Mouse (Mus musculus) heart, embryonic 14.5 days (tissue): ENCODE measurements around the gene Ppfibp2. TPM values are rescaled to one million over a fixed set of nuclear protein-coding genes. Genes with fewer than 3 reads are reported as not detected.

Source experiments
- ATAC-seq: fragments of 200-750 bp; cut with Nextera tagmentation; 2 replicates; pipeline ENCODE4 v1.8.0; 2017; ENCODE audit warnings: low read depth, moderate TSS enrichment; ENCODE audit not compliant: insufficient number of reproducible peaks, insufficient read depth, low FRiP score
- H3K27ac ChIP-seq, 2 experiments: fragments of 200-500 bp in 1 of 2; fragments of 300-500 bp in 1 of 2; sonication (generic) in 1 of 2; replicated peaks in 1 of 2; 2 replicates each; pipeline ENCODE4 v1.5.1; 2012 to 2014; ENCODE audit warnings: low read depth in 2 of 2, low read length in 2 of 2, control low read depth in 1 of 2, mild to moderate bottlenecking in 1 of 2, mixed read lengths in 1 of 2; ENCODE audit not compliant: control insufficient read depth in 1 of 2, insufficient read depth in 1 of 2
- H3K27me3 ChIP-seq: fragments of 300-500 bp; sonication (generic); 2 replicates; pipeline ENCODE4 v1.6.1; 2014; ENCODE audit warnings: mild to moderate bottlenecking, low read length, control low read depth; ENCODE audit not compliant: control insufficient read depth, insufficient read depth
- H3K36me3 ChIP-seq: fragments of 300-500 bp; sonication (generic); 2 replicates; pipeline ENCODE4 v1.6.1; 2014; ENCODE audit warnings: mild to moderate bottlenecking, control low read depth, low read length, mixed read lengths; ENCODE audit not compliant: control insufficient read depth, insufficient read depth
- H3K4me1 ChIP-seq, 2 experiments: fragments of 200-500 bp in 1 of 2; fragments of 300-500 bp in 1 of 2; sonication (generic) in 1 of 2; 2 replicates each; pipeline ENCODE4 v1.6.1; 2012 to 2014; ENCODE audit warnings: low read length in 2 of 2, control low read depth in 1 of 2, mixed read lengths in 1 of 2; ENCODE audit not compliant: control insufficient read depth in 2 of 2, insufficient read depth in 2 of 2
- H3K4me2 ChIP-seq: fragments of 300-500 bp; sonication (generic); 2 replicates; pipeline ENCODE4 v1.6.1; 2014; ENCODE audit warnings: mild to moderate bottlenecking, low read length
- H3K4me3 ChIP-seq, 2 experiments: fragments of 200-500 bp in 1 of 2; fragments of 300-500 bp in 1 of 2; sonication (generic) in 1 of 2; 2 replicates each; pipeline ENCODE4 v1.5.1; 2012 to 2014; ENCODE audit warnings: low read length in 2 of 2, mild to moderate bottlenecking in 2 of 2, control low read depth in 1 of 2, low read depth in 1 of 2, moderate library complexity in 1 of 2; ENCODE audit not compliant: control insufficient read depth in 1 of 2, insufficient read depth in 1 of 2
- H3K9ac ChIP-seq: fragments of 300-500 bp; sonication (generic); 2 replicates; pipeline ENCODE4 v1.6.1; 2014; ENCODE audit warnings: mild to moderate bottlenecking, low read length
- H3K9me3 ChIP-seq: fragments of 300-500 bp; sonication (generic); 2 replicates; pipeline ENCODE4 v1.6.1; 2016; ENCODE audit warnings: low read length, control low read depth; ENCODE audit not compliant: control insufficient read depth
- WGBS: fragments of 180-500 bp; shearing (Covaris S2); extraction: QIAGEN DNeasy Blood & Tissue Kit; methylation state at CpG from one replicate; pipeline ENCODE4 v1.1.7; 2014; 5-methylcytosine and 5-hydroxymethylcytosine counted together
- polyA plus RNA-seq: library from polyadenylated mRNA; unstranded; fragments of >200 nt; fragmentation: Nextera tagmentation; extraction: Ambion mirVana; gene quantifications from 2 replicates; pipeline ENCODE4 v1.2.1, GENCODE M21; 2014

Ppfibp2 gene
- 6.0 and 7.3 TPM in 2 replicates for polyA plus RNA-seq

- WGBS = 1% methylated on average over 23 of the region's 24 CpGs
- H3K9me3 ChIP-seq = no peaks in the 10 kb centered on the region
- H3K9ac ChIP-seq = peak within 1 kb of the TSS; percentile 72
- peak within 1 kb of the TSS; percentile 95 for H3K4me2 ChIP-seq
- peak; percentile 84 for ATAC-seq
- H3K27me3 ChIP-seq = no peaks in the 10 kb centered on the region
- 0 out of 2 replicates have a peak, but pooled peaks cover 4% of the 10 kb centered on the region for H3K36me3 ChIP-seq
- H3K4me3 ChIP-seq = peak within 1 kb of the TSS; percentile 54 to 80
- peak within 1 kb of the TSS; percentile 33 to 43; a peak in 2 of 4 replicates for H3K27ac ChIP-seq
- peaks cover 3 to 10% of the 10 kb centered on the region in 2 experiments; a peak in 1 of 4 replicates for H3K4me1 ChIP-seq
Measured at GRCm38 (mm10) chr7:107594857-107595402, at the start of gene Ppfibp2. Gene Ppfibp2 (plus strand): TSS chr7:107595207.

GRCm38 (mm10) chr7:107547872-107548271 lies 47.1 kb upstream of the Ppfibp2 start:
- H3K27me3 ChIP-seq = no peaks in the 10 kb centered on the region
- no peaks in the 10 kb centered on the region for H3K36me3 ChIP-seq
- 83% methylated on average over 3 of the region's 3 CpGs for WGBS
- no peak overlapping the region for H3K27ac ChIP-seq
- no peaks in the 10 kb centered on the region for H3K9me3 ChIP-seq
- H3K9ac ChIP-seq = no peak overlapping the region
- no peak overlapping the region for H3K4me3 ChIP-seq
- H3K4me1 ChIP-seq = no peaks in the 10 kb centered on the region
- no peak overlapping the region for H3K4me2 ChIP-seq
- no peak for ATAC-seq

- Histone ChIP-seq H3K9me3 (no peaks in the 10 kb centered on the region), H3K4me2 (no peak overlapping the region), H3K36me3 (no peaks in the 10 kb centered on the region), H3K27me3 (no peaks in the 10 kb centered on the region), H3K4me3 (no peak overlapping the region), H3K4me1 (no peaks in the 10 kb centered on the region), H3K27ac (no peak overlapping the region), H3K9ac (no peak overlapping the region)
- 50% methylated on average over 1 of the region's 1 CpGs for WGBS
- ATAC-seq = no peak
Measured at GRCm38 (mm10) chr7:107553461-107553860, 41.5 kb upstream of the Ppfibp2 start.

- H3K27me3 ChIP-seq = no peaks in the 10 kb centered on the region
- WGBS = 76% methylated on average over 3 of the region's 3 CpGs
- no peak overlapping the region for H3K9ac ChIP-seq
- H3K36me3 ChIP-seq = no peaks in the 10 kb centered on the region
- no peaks in the 10 kb centered on the region for H3K9me3 ChIP-seq
- no peak overlapping the region for H3K27ac ChIP-seq
- H3K4me2 ChIP-seq = no peak overlapping the region
- ATAC-seq = no peak
- no peak overlapping the region for H3K4me3 ChIP-seq
- no peaks in the 10 kb centered on the region for H3K4me1 ChIP-seq
Measured at GRCm38 (mm10) chr7:107555906-107556305, 39.1 kb upstream of the Ppfibp2 start.

- WGBS = 70% methylated on average over 2 of the region's 2 CpGs
- no peak overlapping the region for H3K27ac ChIP-seq
- no peaks in the 10 kb centered on the region for H3K36me3 ChIP-seq
- H3K4me2 ChIP-seq = no peak overlapping the region
- no peaks in the 10 kb centered on the region for H3K27me3 ChIP-seq
- H3K4me1 ChIP-seq = no peaks in the 10 kb centered on the region
- no peaks in the 10 kb centered on the region for H3K9me3 ChIP-seq
- H3K4me3 ChIP-seq = no peak overlapping the region
- H3K9ac ChIP-seq = no peak overlapping the region
- ATAC-seq = no peak
Measured at GRCm38 (mm10) chr7:107560675-107561074, 34.3 kb upstream of the Ppfibp2 start.

DNA sequence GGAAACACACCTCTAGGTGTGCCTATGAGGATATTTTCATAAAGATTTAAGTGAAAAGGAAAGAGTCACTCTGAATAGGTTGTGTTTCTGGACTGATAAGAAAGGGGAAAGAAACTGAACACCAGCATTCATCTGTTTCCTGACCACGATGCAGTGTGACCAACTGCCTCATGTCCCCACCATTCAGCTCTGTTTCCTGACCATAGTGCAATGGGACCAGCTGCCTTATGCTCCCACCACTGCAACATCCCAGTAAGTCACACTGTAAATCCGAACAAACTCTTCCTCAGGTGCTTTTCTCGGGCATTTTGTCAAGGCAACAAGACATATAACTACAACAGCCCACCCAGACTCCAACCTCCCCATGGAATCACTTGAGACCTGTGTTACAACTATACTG lies 33.4 kb upstream of the Ppfibp2 start:
- WGBS = 54% methylated on average over 3 of the region's 3 CpGs
- Histone ChIP-seq H3K36me3 (no peaks in the 10 kb centered on the region), H3K27ac (no peak overlapping the region), H3K9me3 (no peaks in the 10 kb centered on the region), H3K27me3 (no peaks in the 10 kb centered on the region), H3K9ac (no peak overlapping the region), H3K4me3 (no peak overlapping the region), H3K4me2 (no peak overlapping the region), H3K4me1 (no peaks in the 10 kb centered on the region)
- no peak for ATAC-seq

GRCm38 (mm10) chr7:107563727-107564126 lies 31.3 kb upstream of the Ppfibp2 start:
- Histone ChIP-seq H3K27me3 (no peaks in the 10 kb centered on the region), H3K9me3 (no peaks in the 10 kb centered on the region), H3K27ac (no peak overlapping the region), H3K36me3 (no peaks in the 10 kb centered on the region), H3K9ac (no peak overlapping the region), H3K4me1 (no peaks in the 10 kb centered on the region), H3K4me2 (no peak overlapping the region), H3K4me3 (no peak overlapping the region)
- WGBS = 46% methylated on average over 2 of the region's 2 CpGs
- ATAC-seq = no peak

GRCm38 (mm10) chr7:107567261-107567671 lies 27.7 kb upstream of the Ppfibp2 start, which contains the start of gene Olfml1:
Gene Olfml1 (plus strand): TSS chr7:107567446.
- peak; percentile 71; the same call in 1 of the 2 replicates for ATAC-seq
- Histone ChIP-seq H3K9ac (peak within 1 kb of the TSS; percentile 52; the same call in 1 of the 2 replicates), H3K4me2 (peak within 1 kb of the TSS; percentile 52), H3K4me3 (peak within 1 kb of the TSS; percentile 27 to 39), H3K27me3 (no peaks in the 10 kb centered on the region), H3K4me1 (no peaks in the 10 kb centered on the region), H3K36me3 (no peaks in the 10 kb centered on the region; the same call in 1 of the 2 replicates), H3K9me3 (no peaks in the 10 kb centered on the region), H3K27ac (peak within 1 kb of the TSS; percentile 74 to 87)
- WGBS = 57% methylated on average over 7 of the region's 7 CpGs
